Mouse (Mus musculus) cerebellum, postnatal 14 days (tissue): ENCODE results near the gene Hexa.
A peak's percentile ranks its signal among the peaks of the same experiment; 100 is the strongest.

ENCODE experiments used
- DNase-seq, 2 experiments: peaks; one replicate each; pipeline ENCODE4 v3.0.0; 2021; ENCODE audit warnings: mixed read lengths in 2 of 2

The Hexa gene

DNA sequence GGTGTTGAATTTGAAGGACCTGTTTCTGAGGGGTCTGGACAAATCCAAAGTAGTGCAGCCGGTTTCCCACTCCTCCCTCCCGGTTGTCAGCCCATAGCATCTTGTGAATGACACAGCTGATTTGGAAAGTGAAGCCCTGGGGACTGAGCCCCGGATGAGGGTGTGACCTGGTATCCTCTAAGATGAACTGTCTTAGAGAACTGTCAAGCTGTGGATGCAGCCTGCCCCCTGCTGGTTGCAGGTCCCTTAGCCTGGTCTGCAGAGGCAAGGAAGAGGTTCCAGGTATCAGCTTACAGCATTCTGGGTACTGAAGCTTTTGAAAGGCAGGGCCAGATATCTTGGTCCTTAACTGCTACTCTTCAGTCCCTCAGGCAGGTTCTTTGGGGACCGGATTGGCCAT, 26.3 kb downstream of the Hexa start:
- DNase-seq: peak; percentile 62 to 74

DNA sequence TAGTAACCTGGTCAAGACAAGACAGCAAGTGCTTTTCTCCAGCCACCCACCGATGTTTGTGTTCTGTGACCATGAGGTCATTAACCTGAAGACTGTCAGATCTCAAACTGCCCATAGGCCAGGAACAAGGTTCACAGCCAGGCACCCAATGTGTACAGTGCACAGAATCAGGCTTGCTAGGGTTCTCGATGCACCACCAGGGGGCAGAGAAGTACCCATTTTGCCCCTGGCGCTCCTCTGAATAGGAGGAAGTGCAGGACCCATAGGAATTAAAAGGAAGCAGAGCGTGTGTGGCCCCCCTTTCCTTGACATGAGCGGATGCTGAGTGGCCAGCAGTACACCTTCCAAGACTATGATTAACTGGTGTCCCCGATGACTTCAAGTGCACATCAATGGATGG, 27.8 kb downstream of the Hexa start:
- peak; percentile 66 to 74 for DNase-seq

DNA sequence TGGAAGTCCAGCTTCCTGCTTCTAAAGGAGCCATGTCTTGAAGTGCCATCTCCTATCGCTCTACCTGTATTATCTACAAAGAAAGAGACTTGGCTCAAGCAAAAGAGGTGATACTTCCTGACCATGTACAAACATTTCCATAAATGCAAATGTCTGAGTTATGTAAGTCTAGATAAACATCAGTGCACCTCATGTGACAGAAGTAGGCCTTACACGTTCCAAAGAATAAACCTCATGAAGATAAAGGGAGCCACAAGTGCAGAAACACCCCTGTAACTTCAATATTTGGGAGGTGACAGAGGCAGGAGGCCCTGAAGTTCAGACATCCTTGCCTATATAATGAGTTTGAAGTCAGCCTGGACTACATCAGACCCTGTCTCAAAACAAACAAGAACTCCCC, 32.5 kb downstream of the Hexa start:
- DNase-seq: no peak

DNA sequence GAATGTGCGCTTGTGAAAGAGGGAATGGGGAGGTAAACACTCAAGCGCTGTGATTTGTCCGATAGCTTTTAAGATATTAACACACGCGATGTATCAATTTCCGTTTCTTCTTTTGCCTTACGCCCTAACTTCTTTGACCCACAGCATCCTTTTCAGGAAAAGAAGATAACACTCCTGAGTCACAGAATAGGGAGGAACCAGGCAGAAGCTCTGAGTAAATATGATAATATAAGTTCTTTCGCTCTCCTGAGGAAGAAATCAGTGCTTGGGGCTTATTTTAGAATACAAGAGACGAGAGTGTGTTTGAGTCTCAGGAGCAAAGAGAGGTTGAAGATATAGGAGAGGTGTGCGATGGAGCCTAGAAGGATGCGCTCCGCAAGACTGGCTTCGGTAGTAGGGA, 38.1 kb downstream of the Hexa start:
- no peak for DNase-seq

DNA sequence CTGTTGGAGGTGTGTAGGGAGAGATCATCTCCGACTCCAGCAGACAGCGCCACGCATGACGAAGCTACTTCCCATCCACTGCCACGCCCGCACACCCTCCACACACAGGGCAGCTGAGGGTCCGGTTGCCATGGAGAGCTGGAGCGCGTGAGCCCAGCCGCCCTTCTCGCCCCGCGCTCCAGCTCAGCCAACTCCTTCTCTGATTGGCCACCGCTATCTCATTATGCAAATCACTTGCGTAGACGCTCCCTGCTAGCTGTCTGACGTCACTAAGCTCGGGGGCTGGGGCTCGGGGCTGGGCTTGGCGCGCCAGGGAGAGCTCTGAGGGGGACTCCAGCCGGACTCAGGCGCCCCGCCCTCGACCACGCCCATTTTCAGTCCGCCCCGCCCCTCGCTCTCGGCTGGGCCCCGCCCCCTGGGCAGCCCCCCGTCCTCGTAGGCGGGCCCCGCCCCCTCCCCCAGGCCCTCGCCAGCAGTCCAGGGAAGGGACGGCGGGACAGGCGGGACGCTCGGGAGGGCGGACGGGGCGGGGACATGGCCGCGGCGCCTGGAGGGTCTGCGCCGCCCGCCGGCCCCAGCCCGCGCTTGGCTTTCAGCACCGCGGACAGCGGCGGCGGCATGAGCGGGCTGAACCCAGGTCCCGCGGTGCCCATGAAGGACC, 38.6 kb downstream of the Hexa start, which contains the start of gene Celf6:
TSS of gene Celf6 (plus strand) at position 74 of the 661 bp plus-strand sequence.
- peak; percentile 91 to 95 for DNase-seq

DNA sequence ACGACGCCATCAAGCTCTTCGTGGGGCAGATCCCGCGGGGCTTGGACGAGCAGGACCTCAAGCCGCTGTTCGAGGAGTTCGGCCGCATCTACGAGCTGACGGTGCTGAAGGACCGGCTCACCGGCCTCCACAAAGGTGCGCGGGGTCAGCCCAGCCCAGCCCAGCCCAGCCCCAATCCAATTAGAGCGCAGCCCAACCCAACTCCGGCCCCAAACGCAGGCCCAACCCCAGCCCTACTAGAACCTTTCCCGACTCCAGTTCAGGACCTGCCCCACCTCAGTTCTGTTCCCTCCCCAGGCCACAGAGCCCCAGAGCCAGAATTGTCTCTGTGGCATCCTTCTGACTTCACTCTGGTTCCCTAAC, 39.1 kb downstream of the Hexa start:
- no peak for DNase-seq

DNA sequence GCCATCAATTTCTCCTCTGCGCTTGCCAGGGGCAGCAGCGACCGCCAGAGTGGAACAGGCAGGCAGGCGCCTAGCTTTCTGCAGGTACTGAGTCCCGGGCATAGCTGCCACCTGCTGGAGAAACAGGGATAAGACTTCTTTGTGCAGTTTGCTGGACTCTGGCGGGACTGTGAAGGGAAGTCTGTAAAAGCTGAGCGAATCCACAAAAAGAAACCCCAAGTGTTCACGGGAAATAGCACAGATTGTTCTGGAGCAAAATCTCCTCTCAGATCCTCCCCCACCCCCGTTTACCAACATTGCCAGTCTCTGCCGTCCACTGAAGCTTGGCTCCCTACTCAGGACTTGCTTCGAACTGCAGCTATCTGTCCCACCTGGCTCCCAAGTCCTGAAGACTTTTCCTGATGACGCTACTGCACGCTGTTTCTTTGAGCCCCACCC, 45.5 kb downstream of the Hexa start:
- DNase-seq: peak; percentile 86 to 87

DNA sequence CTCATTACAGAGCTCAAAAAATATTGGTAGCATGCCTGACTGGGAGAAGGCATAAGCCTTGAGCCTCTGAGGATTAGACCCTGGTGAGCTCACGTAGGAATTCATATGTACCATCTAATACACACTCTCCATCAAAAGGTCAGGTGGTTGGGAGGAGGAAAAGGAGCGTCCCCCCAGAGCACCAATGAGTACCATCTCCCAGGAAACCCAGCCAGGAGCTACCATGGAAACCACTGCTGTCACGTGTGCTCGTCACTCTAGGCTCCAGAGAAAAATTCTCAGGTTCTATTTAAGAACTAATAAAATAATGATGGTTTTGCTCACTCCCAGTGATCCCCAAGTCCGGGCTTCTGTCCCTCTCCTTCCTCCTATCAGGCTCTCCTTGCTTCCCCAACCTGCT, 48.9 kb downstream of the Hexa start:
- no peak for DNase-seq

DNA sequence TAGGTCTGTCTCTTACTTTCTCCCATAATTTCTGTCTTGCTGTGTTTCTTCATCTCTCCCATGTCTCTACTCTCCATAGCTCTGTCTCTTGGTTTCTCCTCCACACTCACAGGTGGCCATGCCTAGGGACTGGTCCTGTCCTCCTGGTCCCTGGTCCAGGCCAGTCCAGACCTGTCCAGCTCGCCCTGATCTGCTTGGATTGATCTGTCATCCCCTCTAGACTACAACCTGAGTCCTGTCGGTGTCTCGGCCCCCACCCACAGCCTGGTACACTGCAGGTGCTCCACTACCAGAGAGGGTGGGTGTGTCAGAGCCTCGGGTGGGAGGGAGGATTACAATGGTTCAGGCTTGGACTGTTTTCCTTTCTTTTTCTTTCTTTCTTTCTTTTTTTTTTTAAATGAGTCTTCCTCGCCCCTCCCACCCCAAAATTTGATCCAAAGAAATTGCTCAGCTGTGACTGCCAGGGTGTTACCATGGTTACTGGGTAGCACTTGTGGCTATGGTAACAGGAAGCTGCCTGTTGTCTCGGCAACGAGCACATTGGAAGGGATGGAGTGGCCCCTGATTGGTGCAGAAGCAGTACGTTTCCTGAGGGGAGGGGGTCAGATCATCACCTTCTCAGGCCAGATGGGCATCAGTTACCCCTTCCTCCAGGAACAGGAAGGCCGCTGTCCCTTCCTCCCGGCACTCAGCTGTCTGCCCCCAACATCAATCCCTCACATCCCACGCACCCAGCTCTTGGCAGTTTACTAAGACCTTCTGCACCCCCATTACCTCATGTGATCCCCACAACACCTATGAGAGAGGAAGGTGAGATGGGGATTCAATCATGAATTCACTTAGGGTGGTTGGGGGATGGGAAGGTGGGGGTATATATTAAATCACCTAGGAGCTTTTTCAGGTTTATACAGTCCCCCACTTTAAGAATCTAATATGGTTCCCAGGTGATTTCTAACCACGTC, 49.7 kb downstream of the Hexa start:
- DNase-seq: peak; percentile 68 to 75

DNA sequence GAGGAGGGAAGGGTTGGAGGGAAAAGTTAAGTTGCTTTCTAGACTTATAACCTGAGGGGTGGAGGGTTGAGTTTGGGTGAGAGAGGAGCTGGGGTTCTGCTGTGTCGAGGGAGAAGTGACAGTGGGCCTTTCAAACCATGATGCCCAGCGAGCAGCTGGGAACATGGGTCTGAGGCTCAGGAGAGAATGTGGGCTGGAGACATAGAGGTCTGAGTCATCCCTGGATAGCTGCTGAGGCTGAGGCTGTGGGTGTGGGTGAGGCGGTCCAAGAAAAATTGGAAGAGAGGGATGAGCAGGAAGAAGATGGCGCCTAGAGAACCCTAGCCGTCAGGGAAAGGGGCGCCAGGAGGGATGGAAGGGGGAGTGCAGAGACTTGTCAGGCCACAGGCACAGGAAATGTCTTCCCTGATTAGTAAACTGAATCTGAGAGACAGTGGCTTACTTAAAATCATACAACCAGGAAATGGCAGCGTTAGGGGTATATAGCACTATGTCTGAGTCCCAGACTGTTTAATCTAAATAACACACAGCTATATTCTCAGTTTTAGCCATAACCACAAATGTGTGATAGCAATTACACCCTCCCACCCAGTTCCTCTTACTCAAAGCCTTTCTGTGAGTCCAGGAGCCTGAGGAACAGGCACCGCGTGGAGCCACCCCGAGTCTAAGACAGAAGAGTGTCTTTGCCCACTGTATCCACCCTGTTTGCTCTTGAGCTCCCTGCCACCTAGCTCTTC, 50.5 kb downstream of the Hexa start:
- DNase-seq: no peak

DNA sequence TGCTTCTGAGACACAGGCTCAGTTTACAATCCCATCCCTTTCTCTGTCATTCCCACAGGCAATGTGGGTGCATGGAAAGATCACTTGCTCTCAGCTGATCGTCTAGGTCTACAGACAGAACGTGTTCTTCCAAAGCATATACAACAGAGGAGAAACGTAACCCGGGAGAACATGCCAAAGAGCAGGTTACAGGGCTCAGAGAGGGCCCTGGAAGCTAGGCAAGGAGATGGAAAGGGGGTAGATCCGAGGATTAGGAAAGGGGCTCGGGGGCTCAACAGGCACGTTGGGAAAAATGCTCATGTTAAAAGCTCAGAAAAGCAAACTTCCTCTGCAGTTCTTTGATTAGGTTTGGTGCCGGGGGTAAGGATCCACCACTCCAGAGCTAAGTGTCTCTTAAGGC, 62.3 kb downstream of the Hexa start:
- DNase-seq: no peak

DNA sequence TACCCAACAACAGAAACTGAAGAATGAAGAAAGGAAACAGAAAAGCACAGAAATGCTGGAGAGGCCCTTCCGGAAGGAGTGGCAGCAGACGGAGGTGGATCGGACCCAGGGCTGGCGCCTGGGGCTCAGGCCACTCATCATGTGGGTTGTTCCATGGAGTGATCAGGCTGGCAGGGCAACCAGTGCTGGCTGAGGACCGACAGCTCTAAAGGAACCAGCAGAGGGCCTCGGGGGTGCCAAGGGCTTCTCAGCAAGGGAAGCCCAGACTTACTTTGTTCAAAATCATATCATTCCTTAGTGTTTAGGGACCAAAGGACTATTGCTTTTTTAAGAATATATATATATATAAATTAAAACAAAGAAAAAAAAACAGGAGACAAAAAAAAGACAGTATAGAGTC, 66.6 kb downstream of the Hexa start:
- DNase-seq: peak; percentile 39 to 51

DNA sequence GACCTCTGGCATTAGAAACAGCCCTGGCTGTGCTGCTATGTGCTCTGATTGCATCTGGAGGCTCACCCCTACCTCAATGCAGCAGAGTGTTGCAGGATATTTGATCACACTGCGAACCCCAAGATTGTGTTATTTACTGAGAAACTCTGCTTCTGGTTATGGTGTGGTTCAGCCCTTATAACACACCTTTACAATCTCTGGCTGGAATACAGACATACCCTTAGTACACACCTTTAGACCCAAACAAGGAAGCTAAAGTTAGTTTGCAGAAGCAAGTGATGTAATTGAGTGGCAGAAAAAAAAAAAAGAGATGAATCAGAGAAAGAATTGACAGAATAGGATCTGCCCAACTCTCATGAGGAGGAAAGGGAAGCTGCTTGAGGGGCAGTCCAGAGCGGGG, 71.6 kb downstream of the Hexa start:
- no peak for DNase-seq
